Mouse (Mus musculus) cerebellum, adult 2 months (tissue): Measurements from ENCODE around the gene Mxra7.

Source experiments
- CTCF ChIP-seq: fragments of 200-500 bp; IDR thresholded peaks from 2 replicates; pipeline ENCODE4 v1.5.1; 2011; ENCODE audit warnings: low read depth, mild to moderate bottlenecking, control low read depth, low read length, moderate library complexity, borderline replicate concordance; ENCODE audit not compliant: insufficient read depth
- POLR2A ChIP-seq: fragments of 200-500 bp; IDR thresholded peaks from 2 replicates; pipeline ENCODE4 v1.6.1; 2011; ENCODE audit warnings: low read length, control low read depth, borderline replicate concordance; ENCODE audit not compliant: insufficient read depth

- TF ChIP-seq CTCF, result no peak
- no peak for TF ChIP-seq POLR2A
Observed at GRCm38 (mm10) chr11:116818722-116819121, 9.1 kb downstream of the Mxra7 start.
